Mouse (Mus musculus) right cerebral cortex, postnatal 4 days (tissue): ENCODE measurements at regions not wholly inside any gene's neighbourhood (a gene's known extent, or its start where the extent isn't known, plus 50 kb on each side); places are given as distances from the start of the nearest gene placed in this dataset.

Experiments used
- DNase-seq: peaks from one replicate; pipeline ENCODE4 v3.0.0-alpha.2; 2022

- DNase-seq = no peak
Observed at GRCm38 (mm10) chr15:94046186-94046585, 419.0 kb downstream of the Adamts20 start.

GRCm38 (mm10) chr15:94045131-94045756 lies 420.0 kb downstream of the Adamts20 start:
- no peak for DNase-seq

DNA sequence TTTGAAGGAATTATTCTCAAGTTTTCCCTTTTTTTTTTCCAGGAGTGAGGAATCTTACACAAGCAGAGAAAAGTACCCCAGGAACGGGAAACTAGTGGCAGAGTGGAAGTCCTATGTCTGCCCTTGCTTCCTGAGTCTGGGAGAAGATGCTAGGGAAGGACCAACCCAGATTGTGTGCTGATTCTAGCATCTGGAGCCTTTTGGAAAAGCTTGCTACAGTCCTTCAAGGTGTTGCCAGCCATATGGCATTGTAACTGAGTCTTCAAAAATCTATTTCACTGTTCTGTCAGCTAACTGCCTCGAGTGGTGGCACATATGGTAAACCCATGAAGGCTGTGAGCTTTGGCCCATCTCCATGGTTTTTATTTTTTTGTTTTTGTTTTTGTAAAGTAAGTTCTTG lies 432.3 kb downstream of the Adamts20 start:
- no peak for DNase-seq

GRCm38 (mm10) chr15:94025996-94026696 lies 430.5 kb upstream of the Prickle1 start:
- DNase-seq = no peak

- no peak for DNase-seq
Observed at GRCm38 (mm10) chr15:94025239-94025971, 429.7 kb upstream of the Prickle1 start.

GRCm38 (mm10) chr15:94024806-94025205 lies 429.1 kb upstream of the Prickle1 start:
- no peak for DNase-seq

- no peak for DNase-seq
Observed at GRCm38 (mm10) chr15:94024126-94024730, 428.5 kb upstream of the Prickle1 start.

DNA sequence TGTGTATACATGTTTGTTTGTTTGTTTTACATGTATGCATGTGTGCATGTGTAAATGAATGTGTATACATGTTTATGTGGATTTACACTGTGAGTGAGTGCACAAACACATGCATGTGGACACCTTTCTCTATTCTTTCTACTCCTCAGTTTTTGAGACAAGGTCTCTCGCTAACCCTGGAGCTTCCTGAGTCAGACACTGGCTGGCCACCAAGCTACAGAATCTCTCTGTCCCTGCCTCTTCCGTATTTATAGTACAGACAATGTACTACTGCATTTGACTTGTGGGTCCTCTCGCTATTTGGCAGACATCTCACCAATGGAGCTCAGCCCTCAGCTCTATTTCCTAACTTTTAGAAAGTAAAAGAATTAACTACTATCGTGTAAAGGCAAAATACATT lies 427.8 kb upstream of the Prickle1 start:
- DNase-seq = no peak

DNA sequence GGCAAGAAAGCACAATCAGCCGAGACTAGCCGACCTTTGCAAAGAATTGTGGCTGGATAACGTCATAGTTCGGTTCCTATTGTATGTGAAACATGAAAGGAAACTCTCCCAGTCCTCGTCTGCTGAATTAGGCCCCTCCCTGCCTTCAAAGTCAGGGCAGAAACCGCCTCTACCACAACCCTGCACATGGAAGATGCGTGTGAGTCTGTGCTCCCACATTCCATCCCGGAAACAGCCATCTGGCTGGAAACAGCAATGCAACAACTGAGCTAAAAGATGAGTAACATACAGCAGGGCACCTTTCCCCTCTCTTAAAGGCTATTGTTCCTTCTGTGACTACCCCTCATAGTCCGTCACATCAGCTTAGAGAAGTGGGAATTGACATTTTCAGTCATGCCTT lies 422.1 kb upstream of the Prickle1 start:
- DNase-seq = no peak

DNA sequence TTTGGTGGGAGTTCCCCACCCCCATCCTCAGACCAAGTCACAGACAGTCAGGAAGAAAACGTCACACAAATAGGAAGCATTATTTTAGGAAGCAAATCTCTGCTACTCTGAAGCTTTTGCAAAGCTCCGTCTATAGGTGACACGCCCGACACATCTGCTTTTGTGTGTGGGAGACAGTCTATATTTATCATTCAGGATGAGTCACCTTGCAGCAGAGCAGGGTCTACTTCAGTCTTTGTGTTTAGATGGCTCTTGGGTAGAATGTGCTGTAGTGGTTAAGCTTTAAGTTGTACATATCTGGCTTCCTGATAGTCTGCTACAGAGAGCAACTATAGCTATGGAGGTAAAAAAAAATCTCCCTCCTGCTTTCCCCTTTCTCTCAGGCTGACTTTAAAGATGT lies 415.8 kb upstream of the Prickle1 start:
- no peak for DNase-seq

- no peak for DNase-seq
Observed at GRCm38 (mm10) chr15:94006082-94006481, 410.4 kb upstream of the Prickle1 start.

GRCm38 (mm10) chr15:94004911-94005310 lies 409.2 kb upstream of the Prickle1 start:
- DNase-seq = no peak

- no peak for DNase-seq
Observed at GRCm38 (mm10) chr15:94003145-94003544, 407.5 kb upstream of the Prickle1 start.

DNA sequence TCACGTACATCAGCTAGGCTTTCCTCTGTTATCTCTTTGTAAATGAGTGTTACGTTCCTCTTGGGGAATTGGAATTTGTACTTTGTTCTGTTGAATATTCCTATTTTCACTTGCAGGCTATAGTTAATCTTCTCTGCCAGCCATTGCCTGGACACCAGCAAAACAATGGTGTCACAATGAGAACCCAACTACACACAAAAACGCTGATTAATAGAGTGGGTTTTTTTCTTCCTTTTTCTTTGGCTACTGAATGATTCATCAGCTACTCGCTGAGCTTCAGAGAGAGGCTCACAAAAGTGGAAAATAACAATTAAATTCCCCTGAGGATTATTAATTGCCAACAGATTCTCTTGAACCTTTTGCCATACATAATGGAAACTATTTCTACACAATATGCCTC lies 398.9 kb upstream of the Prickle1 start:
- DNase-seq = no peak

DNA sequence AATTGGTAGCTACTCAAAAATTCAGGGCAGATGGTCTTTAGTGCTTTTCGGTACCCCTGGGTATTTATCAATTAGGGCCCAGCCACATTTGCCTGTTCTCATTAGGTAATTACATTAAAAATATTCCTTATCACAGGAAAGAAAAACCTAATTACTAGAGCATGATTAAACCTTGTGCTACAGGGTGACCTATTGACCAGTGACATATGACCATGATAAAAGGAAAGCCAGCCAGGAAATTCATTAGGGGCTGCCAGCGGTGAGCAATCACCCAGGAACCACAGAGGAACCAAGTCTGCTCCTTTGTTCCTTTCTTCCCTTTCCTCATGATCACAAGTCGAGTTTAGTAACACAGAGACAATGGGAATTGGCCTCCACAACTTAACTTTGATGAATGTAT lies 394.4 kb upstream of the Prickle1 start:
- no peak for DNase-seq

- no peak for DNase-seq
Observed at GRCm38 (mm10) chr15:93988367-93988766, 392.7 kb upstream of the Prickle1 start.

GRCm38 (mm10) chr15:93986631-93987429 lies 391.1 kb upstream of the Prickle1 start:
- no peak for DNase-seq

- no peak for DNase-seq
Observed at GRCm38 (mm10) chr15:93982091-93982490, 386.4 kb upstream of the Prickle1 start.

DNA sequence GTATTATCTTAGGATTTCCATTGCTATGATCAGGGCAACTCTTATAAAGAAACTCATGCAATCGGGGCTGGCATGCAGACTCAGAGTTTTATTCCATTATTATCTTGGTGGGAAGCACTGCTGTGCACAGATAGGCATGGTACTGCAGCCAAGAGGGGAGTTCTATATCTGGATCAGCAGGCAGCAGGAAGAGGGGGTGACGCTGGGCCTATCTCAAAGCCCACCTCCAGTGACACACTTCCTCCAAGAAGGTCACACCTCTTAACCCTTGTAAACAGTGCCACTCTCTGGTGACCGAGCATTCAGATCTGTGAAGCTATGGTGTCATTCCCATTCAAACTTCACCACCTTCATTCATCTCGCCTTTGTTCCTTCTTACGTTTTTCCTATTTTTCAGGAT lies 381.8 kb upstream of the Prickle1 start:
- DNase-seq = no peak

DNA sequence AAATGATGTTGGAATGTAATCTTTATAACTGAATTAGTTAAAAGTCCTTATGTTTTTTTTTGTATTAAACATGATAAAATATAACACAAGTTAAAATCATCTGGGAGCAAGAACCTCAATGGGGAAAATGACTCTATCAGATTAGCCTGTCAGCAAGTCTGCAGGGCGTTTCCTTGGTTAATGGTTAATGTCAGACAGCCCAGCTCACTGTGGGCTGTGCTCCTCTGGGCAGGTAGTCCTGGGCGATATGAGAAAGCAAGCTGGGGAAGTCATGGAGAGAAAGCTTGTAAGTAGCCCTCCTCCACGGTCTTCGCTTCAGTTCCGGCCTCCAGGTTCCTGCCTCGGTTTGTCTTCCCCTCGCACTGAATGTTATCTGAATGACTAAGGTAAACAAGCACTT lies 379.0 kb upstream of the Prickle1 start:
- DNase-seq = no peak

- no peak for DNase-seq
Observed at GRCm38 (mm10) chr15:93972979-93973378, 377.3 kb upstream of the Prickle1 start.

GRCm38 (mm10) chr15:93961950-93962349 lies 366.3 kb upstream of the Prickle1 start:
- no peak for DNase-seq

GRCm38 (mm10) chr15:93959931-93960330 lies 364.2 kb upstream of the Prickle1 start:
- no peak for DNase-seq
